Mouse (Mus musculus) heart, embryonic 11.5 days (tissue): ENCODE data around the gene Hepacam. TPM values are rescaled to one million over a fixed set of nuclear protein-coding genes. Genes with fewer than 3 reads are reported as not detected.
A peak's percentile ranks its signal among the peaks of the same experiment; 100 is the strongest.

Source experiments
- ATAC-seq: fragments of 200-750 bp; cut with Nextera tagmentation; replicated peaks from 2 replicates; pipeline ENCODE4 v1.8.0; 2017; ENCODE audit warnings: moderate library complexity; ENCODE audit not compliant: insufficient number of reproducible peaks, low FRiP score, low TSS enrichment
- H3K27ac ChIP-seq: fragments of 300-500 bp; sonication (generic); 2 replicates; pipeline ENCODE4 v1.5.1; 2014; ENCODE audit warnings: mild to moderate bottlenecking, low read depth, low read length
- H3K27me3 ChIP-seq: fragments of 300-500 bp; sonication (generic); 2 replicates; pipeline ENCODE4 v1.6.1; 2014; ENCODE audit warnings: mild to moderate bottlenecking, low read length, mixed read lengths; ENCODE audit not compliant: control insufficient read depth, insufficient read depth
- H3K36me3 ChIP-seq: fragments of 300-500 bp; sonication (generic); 2 replicates; pipeline ENCODE4 v1.6.1; 2014; ENCODE audit warnings: mild to moderate bottlenecking, low read length, moderate library complexity, mixed read lengths; ENCODE audit not compliant: control insufficient read depth, insufficient read depth
- H3K4me1 ChIP-seq: fragments of 300-500 bp; sonication (generic); 2 replicates; pipeline ENCODE4 v1.6.1; 2014; ENCODE audit warnings: low read length; ENCODE audit not compliant: control insufficient read depth, insufficient read depth
- H3K4me2 ChIP-seq: fragments of 300-500 bp; sonication (generic); 2 replicates; pipeline ENCODE4 v1.6.1; 2014; ENCODE audit warnings: mild to moderate bottlenecking, moderate library complexity
- H3K4me3 ChIP-seq: fragments of 300-500 bp; sonication (generic); 2 replicates; pipeline ENCODE4 v1.5.1; 2014; ENCODE audit warnings: low read depth, low read length
- H3K9ac ChIP-seq: fragments of 300-500 bp; sonication (generic); 2 replicates; pipeline ENCODE4 v1.6.1; 2014; ENCODE audit warnings: mild to moderate bottlenecking, low read depth, low read length, moderate library complexity
- H3K9me3 ChIP-seq: fragments of 300-500 bp; sonication (generic); replicated peaks from 2 replicates; pipeline ENCODE4 v1.6.1; 2016; ENCODE audit warnings: low read length; ENCODE audit not compliant: control insufficient read depth
- WGBS: fragments of 180-500 bp; shearing (Covaris S2); extraction: QIAGEN DNeasy Blood & Tissue Kit; methylation state at CpG from one replicate; pipeline ENCODE4 v1.1.7; 2014; ENCODE audit not compliant: insufficient replicate concordance; 5-methylcytosine and 5-hydroxymethylcytosine counted together
- polyA plus RNA-seq: library from polyadenylated mRNA; unstranded; fragments of >200 nt; fragmentation: Nextera tagmentation; extraction: Ambion mirVana; gene quantifications from 2 replicates; pipeline ENCODE4 v1.2.1, GENCODE M21; 2014

The Hepacam gene
- polyA plus RNA-seq = not detected in 2 replicates

DNA sequence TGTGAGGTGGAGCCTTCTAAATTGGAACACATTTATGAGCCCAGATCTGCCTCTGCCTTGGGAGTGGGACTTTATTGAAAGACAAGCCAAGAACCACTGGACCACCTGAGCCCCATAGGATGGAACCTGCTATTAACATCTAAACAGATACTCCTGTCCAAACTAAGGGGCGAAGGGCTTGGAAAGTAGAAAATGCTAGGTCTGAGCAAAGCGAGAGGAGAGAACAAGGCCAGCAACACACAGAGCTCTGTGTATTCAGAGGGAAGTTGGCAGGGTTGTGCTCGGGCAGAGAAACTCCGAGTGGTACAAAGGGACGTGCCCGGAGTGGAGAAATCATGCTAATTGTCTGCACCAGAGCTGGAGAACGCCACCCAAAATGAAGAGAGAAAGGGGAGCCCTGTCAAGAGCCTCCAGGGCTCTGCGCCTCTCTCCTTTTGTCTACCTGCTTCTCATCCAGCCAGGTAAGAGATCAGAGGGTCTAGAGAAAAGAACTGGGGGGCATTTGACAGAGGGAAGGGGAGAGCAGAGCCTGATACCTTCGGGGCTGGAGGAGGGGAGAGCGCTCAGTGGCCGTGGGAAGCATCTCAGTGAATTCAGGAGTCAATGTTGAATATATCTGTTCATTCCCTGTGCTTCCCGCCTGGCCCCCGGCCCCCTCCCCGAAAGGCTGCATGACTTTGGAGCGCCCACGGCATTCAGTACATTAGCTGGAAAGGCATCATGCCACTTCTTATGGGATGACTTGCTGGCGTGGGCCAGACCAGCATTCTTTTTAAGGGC lies at the start of gene Hepacam:
Hepacam (plus strand) TSS at position 51 of the 780 bp plus-strand sequence.
- H3K4me2 ChIP-seq = no peak within 1 kb of the TSS
- no peak within 1 kb of the TSS for H3K27ac ChIP-seq
- H3K4me3 ChIP-seq = no peak within 1 kb of the TSS
- no peak for ATAC-seq
- H3K36me3 ChIP-seq = no peaks in the 10 kb centered on the region
- no peak within 1 kb of the TSS for H3K9ac ChIP-seq
- H3K9me3 ChIP-seq = no peaks in the 10 kb centered on the region
- no peaks in the 10 kb centered on the region for H3K27me3 ChIP-seq
- no peaks in the 10 kb centered on the region for H3K4me1 ChIP-seq
- 81% methylated on average over 17 of the region's 17 CpGs for WGBS

DNA sequence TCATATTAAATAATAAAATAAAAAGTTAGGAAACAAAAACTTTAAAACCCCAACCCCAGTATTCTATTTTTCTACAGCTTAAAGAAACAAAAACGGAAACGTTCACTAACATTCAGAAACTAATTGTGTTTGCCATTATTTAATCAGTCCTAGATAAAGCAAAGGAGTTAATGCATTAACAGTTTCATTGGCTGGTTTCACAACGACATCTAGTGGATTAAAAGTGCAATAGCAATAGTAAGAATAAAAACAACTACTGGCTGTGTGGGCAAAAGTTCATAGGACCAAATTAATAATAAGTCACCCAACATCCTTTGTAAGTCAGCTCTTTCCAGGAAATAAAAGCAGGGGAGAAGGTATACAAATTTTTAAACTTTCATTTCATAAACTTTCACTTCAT lies 37.7 kb upstream of the Hepacam start:
- ATAC-seq = no peak
- H3K27me3 ChIP-seq = no peaks in the 10 kb centered on the region
- H3K4me1 ChIP-seq = no peaks in the 10 kb centered on the region
- H3K4me2 ChIP-seq = no peak overlapping the region
- 49% methylated on average over 3 of the region's 3 CpGs for WGBS
- no peak overlapping the region for H3K27ac ChIP-seq
- no peaks in the 10 kb centered on the region for H3K36me3 ChIP-seq
- no peaks in the 10 kb centered on the region for H3K9me3 ChIP-seq
- H3K4me3 ChIP-seq = no peak overlapping the region
- no peak overlapping the region for H3K9ac ChIP-seq

- H3K27ac ChIP-seq = no peak overlapping the region
- 65% methylated on average over 3 of the region's 3 CpGs for WGBS
- ATAC-seq = no peak
- no peaks in the 10 kb centered on the region for H3K9me3 ChIP-seq
- H3K9ac ChIP-seq = no peak overlapping the region
- H3K27me3 ChIP-seq = no peaks in the 10 kb centered on the region
- no peak overlapping the region for H3K4me2 ChIP-seq
- H3K36me3 ChIP-seq = no peaks in the 10 kb centered on the region; the same call in 1 of the 2 replicates
- peaks cover 7% of the 10 kb centered on the region; the same call in 1 of the 2 replicates for H3K4me1 ChIP-seq
- H3K4me3 ChIP-seq = no peak overlapping the region
Measured at GRCm38 (mm10) chr9:37345406-37345805, 21.7 kb upstream of the Hepacam start.

DNA sequence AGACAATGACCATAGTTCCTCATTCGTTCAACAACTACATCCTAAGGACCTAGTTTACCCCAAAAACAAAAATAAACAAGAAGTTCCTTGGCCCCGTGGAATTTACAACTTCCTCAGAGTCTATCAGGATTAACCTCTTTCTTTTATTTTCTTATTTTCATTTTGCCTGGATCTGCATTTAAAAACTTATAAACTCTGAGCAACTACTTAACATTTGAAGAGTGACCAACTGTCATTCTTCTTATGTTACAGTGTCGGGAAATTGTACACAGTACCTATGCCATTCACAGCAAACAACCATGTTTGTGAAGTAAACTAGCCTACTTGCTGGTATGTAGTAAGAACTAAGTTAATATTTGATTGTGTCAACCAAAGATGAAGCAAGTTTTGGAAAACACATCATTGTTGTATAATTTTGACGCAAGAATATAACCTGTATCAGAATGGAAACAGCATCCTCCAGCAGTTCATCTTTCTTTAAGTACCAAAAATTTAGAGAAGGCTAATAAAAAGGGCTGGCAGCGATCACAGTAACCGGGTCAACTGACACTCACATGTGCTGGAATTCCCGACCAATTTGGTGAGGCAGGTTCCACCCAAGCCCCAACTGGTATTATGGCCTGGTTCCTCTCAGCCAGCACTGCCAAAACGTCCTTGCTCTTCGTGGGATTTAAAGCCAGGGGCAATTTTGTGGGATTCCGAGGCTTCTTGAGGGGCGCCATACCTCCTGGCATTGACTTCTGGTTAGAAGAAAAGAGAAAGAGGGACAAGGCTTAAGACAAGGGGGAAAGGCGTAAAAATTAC lies 19.8 kb upstream of the Hepacam start:
- H3K4me2 ChIP-seq = peak overlapping the region; percentile 89
- peak; percentile 27 for ATAC-seq
- no peaks in the 10 kb centered on the region for H3K9me3 ChIP-seq

DNA sequence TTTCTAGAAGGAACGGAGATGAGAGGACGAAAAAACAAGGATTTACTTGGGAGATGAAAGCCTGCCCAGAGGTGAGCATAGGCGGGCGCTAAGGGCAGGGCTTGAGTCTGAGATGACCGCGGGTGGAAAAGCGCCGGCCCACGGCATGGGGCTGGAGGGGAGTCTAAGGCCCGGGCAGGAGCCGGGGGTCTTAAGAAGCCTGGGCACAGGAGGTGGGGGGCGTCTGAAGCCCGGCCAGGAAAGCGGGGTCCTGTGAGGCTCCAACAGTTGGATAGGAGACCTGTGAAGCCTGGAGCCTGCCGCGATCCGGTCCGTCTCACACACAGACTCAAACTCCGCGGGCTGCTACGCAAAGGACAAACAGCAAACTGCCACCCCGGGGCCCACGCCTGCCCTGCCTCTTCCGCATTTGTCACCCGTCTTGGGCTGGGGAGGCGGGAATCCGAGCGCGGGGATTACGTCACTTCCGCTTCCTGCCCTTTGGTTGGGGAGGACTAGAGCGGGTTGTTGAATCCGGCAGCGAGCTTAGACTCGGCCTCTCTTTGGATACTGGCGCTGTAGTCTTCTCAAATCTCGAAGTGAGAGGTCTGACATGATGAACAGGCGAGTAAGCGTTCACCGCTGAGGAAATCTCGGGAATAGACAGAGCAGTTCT lies 19.0 kb upstream of the Hepacam start, which contains the start of gene Ccdc15:
Ccdc15 (minus strand) TSS at position 445 of the 655 bp plus-strand sequence.
- WGBS = under 1% methylated on average over 36 of the region's 41 CpGs
- peak; percentile 96 for ATAC-seq
- Histone ChIP-seq H3K4me2 (peak within 1 kb of the TSS; percentile 89), H3K36me3 (no peaks in the 10 kb centered on the region; the same call in 1 of the 2 replicates), H3K4me1 (peaks cover 7% of the 10 kb centered on the region; the same call in 1 of the 2 replicates), H3K9me3 (no peaks in the 10 kb centered on the region), H3K4me3 (peak within 1 kb of the TSS; percentile 89), H3K27ac (peak within 1 kb of the TSS; percentile 94), H3K9ac (peak within 1 kb of the TSS; percentile 96), H3K27me3 (no peaks in the 10 kb centered on the region)

More for the DNA sequence above, 19.8 kb upstream of the Hepacam start:
- H3K9ac ChIP-seq = peak overlapping the region; percentile 96
- H3K27ac ChIP-seq = peak overlapping the region; percentile 94
- H3K4me3 ChIP-seq = peak overlapping the region; percentile 89
- peaks cover 7% of the 10 kb centered on the region; the same call in 1 of the 2 replicates for H3K4me1 ChIP-seq
- no peaks in the 10 kb centered on the region; the same call in 1 of the 2 replicates for H3K36me3 ChIP-seq
- no peaks in the 10 kb centered on the region for H3K27me3 ChIP-seq
- WGBS = 24% methylated on average over 12 of the region's 12 CpGs

DNA sequence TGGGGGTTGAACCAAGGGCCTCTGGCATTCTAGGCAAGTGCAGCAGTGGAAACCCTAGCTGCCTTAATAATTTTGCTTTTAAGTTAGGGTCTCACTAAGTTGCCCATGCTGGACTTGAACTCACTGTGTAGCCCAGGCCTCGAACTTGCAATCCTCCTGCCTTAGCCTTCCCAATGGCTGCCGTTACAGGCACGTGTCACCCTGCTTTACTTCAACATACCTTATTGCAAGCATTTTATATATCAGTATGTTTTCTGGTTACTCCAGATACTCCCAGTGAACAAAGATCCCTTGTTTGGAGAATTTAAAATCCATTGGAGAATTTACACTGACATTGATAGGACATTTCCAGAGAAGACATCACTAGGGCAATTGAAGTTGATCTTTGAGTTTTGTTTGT lies 18.1 kb upstream of the Hepacam start:
- H3K9me3 ChIP-seq = no peaks in the 10 kb centered on the region
- peak overlapping the region; percentile 89 for H3K4me2 ChIP-seq
- ATAC-seq = no peak
- peak overlapping the region; percentile 89 for H3K4me3 ChIP-seq
- peaks cover 7% of the 10 kb centered on the region; the same call in 1 of the 2 replicates for H3K4me1 ChIP-seq
- no peaks in the 10 kb centered on the region; the same call in 1 of the 2 replicates for H3K36me3 ChIP-seq
- no peaks in the 10 kb centered on the region for H3K27me3 ChIP-seq
- H3K9ac ChIP-seq = peak overlapping the region; percentile 96
- H3K27ac ChIP-seq = no peak overlapping the region
- 90% methylated on average over 3 of the region's 3 CpGs for WGBS

DNA sequence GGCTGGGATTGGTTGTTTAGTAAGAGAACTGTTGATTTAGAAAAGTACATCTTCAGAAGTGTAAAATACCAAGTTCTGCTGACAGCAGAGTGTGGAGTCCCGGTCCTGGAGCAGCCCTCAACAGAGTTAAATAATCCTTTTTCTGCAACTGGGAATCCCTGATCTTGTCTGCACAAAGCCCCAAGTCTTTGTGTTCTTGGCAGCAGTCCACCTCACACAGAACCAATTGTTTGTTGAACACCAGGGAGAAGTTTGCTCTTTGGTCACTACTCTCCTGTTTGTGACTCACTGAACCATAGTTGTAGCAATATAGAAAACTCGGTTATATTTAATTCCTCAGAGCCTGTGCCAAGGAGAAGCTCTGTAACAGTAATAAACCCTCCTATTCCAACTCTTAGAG lies 15.9 kb upstream of the Hepacam start:
- no peak overlapping the region for H3K4me3 ChIP-seq
- 56% methylated on average over 2 of the region's 2 CpGs for WGBS
- ATAC-seq = no peak
- no peaks in the 10 kb centered on the region for H3K9me3 ChIP-seq
- no peaks in the 10 kb centered on the region for H3K27me3 ChIP-seq
- no peaks in the 10 kb centered on the region for H3K36me3 ChIP-seq
- H3K4me2 ChIP-seq = no peak overlapping the region
- peaks cover 7% of the 10 kb centered on the region; the same call in 1 of the 2 replicates for H3K4me1 ChIP-seq
- H3K27ac ChIP-seq = no peak overlapping the region
- no peak overlapping the region for H3K9ac ChIP-seq

DNA sequence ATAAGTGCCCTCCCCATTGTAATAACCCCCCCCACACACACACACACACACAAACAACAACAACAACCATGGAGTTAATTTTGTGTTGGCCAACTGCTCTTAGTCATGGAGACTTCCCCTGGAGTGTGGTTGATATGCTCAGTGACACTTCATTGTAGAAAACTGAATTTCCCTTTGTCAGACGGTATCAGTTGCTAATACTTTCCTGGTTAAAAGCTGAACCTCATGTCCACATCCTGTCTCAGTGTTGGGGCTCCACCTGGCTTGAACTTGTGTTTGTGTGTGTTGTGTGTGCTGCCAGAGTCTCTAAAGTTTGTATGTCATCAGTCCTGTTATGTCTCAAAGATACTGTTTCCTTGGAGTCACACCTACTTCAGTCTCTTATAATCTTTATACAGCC lies 12.7 kb upstream of the Hepacam start:
- Histone ChIP-seq H3K27ac (no peak overlapping the region), H3K9ac (no peak overlapping the region), H3K36me3 (no peaks in the 10 kb centered on the region), H3K4me1 (peaks cover 3% of the 10 kb centered on the region; the same call in 1 of the 2 replicates), H3K4me3 (no peak overlapping the region), H3K9me3 (no peaks in the 10 kb centered on the region), H3K4me2 (no peak overlapping the region), H3K27me3 (no peaks in the 10 kb centered on the region)
- no peak for ATAC-seq
- WGBS = 56% methylated on average over 1 of the region's 1 CpGs
